Mouse (Mus musculus) heart, postnatal 0 days (tissue): ENCODE data around the gene Afm. TPM values are rescaled to one million over a fixed set of nuclear protein-coding genes. Genes with fewer than 3 reads are reported as not detected.
A peak's percentile ranks its signal among the peaks of the same experiment; 100 is the strongest.

Experiments
- ATAC-seq: fragments of 200-750 bp; cut with Nextera tagmentation; 2 replicates; pipeline ENCODE4 v1.8.0; 2017; ENCODE audit warnings: low read depth, moderate number of reproducible peaks, moderate library complexity; ENCODE audit not compliant: insufficient read depth
- DNase-seq: peaks from one replicate; pipeline ENCODE4 v3.0.0-alpha.2; 2016; ENCODE audit warnings: low spot score
- H3K27ac ChIP-seq: fragments of 300-500 bp; sonication (generic); 2 replicates; pipeline ENCODE4 v1.5.1; 2014; ENCODE audit warnings: low read depth, mild to moderate bottlenecking
- H3K27me3 ChIP-seq: fragments of 300-500 bp; sonication (generic); 2 replicates; pipeline ENCODE4 v1.6.1; 2014; ENCODE audit warnings: low read length, mixed read lengths; ENCODE audit not compliant: control insufficient read depth, insufficient read depth
- H3K36me3 ChIP-seq: fragments of 300-500 bp; sonication (generic); replicated peaks from 2 replicates; pipeline ENCODE4 v1.6.1; 2014; ENCODE audit warnings: low read length, mixed read lengths; ENCODE audit not compliant: control insufficient read depth, insufficient read depth
- H3K4me1 ChIP-seq: fragments of 300-500 bp; sonication (generic); 2 replicates; pipeline ENCODE4 v1.6.1; 2014; ENCODE audit warnings: antibody characterized with exemption; ENCODE audit not compliant: control insufficient read depth, insufficient read depth
- H3K4me2 ChIP-seq: fragments of 300-500 bp; sonication (generic); 2 replicates; pipeline ENCODE4 v1.6.1; 2014; ENCODE audit warnings: low read depth, mild to moderate bottlenecking, low read length, moderate library complexity
- H3K4me3 ChIP-seq: fragments of 300-500 bp; sonication (generic); 2 replicates; pipeline ENCODE4 v1.5.1; 2014; ENCODE audit warnings: low read depth, low read length
- H3K9ac ChIP-seq: fragments of 300-500 bp; sonication (generic); replicated peaks from 2 replicates; pipeline ENCODE4 v1.6.1; 2014; ENCODE audit warnings: low read depth, low read length, mixed read lengths
- H3K9me3 ChIP-seq: fragments of 300-500 bp; sonication (generic); replicated peaks from 2 replicates; pipeline ENCODE4 v1.6.1; 2016; ENCODE audit warnings: low read length; ENCODE audit not compliant: control insufficient read depth
- CTCF ChIP-seq: IDR thresholded peaks from 2 replicates; pipeline ENCODE4 v1.5.1; 2016; ENCODE audit warnings: antibody characterized with exemption, control low read depth, low read depth
- EP300 ChIP-seq: IDR thresholded peaks from 2 replicates; pipeline ENCODE4 v1.6.1; 2016; ENCODE audit warnings: antibody characterized with exemption, low read depth
- WGBS: fragments of 180-500 bp; shearing (Covaris S2); extraction: QIAGEN DNeasy Blood & Tissue Kit; methylation state at CpG from one replicate; pipeline ENCODE4 v1.1.7; 2014; 5-methylcytosine and 5-hydroxymethylcytosine counted together
- polyA plus RNA-seq: library from polyadenylated mRNA; unstranded; fragments of >200 nt; fragmentation: Nextera tagmentation; extraction: Ambion mirVana; gene quantifications from 2 replicates; pipeline ENCODE4 v1.2.1, GENCODE M21; 2015
- total RNA-seq: library from RNA; depleted of rRNA; stranded (reverse); fragments of >200 nt; gene quantifications from 2 replicates; pipeline ENCODE4 v1.2.3, GENCODE M21; 2014; ENCODE audit warnings: low replicate concordance

Gene Afm
- total and polyA plus RNA-seq, 2 experiments from 2014 or later = not detected

DNA sequence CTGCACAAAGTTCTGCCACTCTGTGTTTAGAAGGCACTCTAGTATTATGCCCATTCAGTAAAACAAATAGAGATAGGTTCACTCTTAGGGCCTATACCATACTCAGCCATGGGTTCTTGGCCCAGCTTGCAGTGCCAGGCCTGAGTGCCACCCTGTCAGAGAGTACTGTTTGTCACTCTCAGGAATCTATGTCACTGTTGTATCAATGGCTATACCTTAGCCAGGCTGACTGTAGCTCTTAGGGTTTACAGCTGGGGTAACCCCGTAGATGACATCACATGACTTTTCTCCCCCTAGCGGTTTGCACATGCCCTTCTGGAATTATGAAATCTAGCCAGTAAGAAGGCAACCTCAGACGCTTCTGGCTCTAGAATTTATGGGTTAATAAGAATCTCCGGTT lies 24.4 kb upstream of the Afm start:
- WGBS = 89% methylated on average over 4 of the region's 4 CpGs
- ATAC-seq (no peak), DNase-seq (no peak)
- H3K27ac ChIP-seq = no peak overlapping the region
- no peak overlapping the region for H3K4me3 ChIP-seq
- no peak for TF ChIP-seq CTCF
- TF ChIP-seq EP300 = no peak
- H3K9me3 ChIP-seq = no peaks in the 10 kb centered on the region
- no peak overlapping the region for H3K9ac ChIP-seq
- H3K4me2 ChIP-seq = no peak overlapping the region
- no peaks in the 10 kb centered on the region for H3K27me3 ChIP-seq
- no peaks in the 10 kb centered on the region for H3K4me1 ChIP-seq
- no peaks in the 10 kb centered on the region for H3K36me3 ChIP-seq

DNA sequence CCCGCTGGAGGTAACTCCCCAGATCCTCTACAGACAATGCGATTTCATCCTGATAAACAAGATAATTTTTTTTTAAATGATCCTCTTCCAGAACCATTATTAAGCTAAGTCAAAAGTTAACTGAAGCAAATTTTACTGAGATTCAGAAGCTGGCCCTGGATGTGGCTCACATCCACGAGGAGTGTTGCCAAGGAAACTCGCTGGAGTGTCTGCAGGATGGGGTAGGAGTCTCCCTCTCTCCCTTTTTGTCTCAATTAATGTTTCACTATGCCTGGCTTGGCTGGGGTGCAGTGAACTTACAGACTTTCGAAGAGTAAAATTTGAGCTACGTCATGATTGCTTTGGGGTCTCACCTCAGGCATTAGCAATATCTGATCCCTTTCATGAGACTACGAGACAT lies 19.2 kb upstream of the Afm start:
- ATAC-seq = no peak
- H3K27ac ChIP-seq = no peak overlapping the region
- no peak overlapping the region for H3K4me3 ChIP-seq
- H3K4me2 ChIP-seq = no peak overlapping the region
- TF ChIP-seq CTCF (no peak), EP300 (no peak)
- no peaks in the 10 kb centered on the region for H3K9me3 ChIP-seq
- no peak for DNase-seq
- no peaks in the 10 kb centered on the region for H3K4me1 ChIP-seq
- no peak overlapping the region for H3K9ac ChIP-seq
- no peaks in the 10 kb centered on the region for H3K36me3 ChIP-seq
- WGBS = 83% methylated on average over 7 of the region's 7 CpGs
- no peaks in the 10 kb centered on the region for H3K27me3 ChIP-seq

DNA sequence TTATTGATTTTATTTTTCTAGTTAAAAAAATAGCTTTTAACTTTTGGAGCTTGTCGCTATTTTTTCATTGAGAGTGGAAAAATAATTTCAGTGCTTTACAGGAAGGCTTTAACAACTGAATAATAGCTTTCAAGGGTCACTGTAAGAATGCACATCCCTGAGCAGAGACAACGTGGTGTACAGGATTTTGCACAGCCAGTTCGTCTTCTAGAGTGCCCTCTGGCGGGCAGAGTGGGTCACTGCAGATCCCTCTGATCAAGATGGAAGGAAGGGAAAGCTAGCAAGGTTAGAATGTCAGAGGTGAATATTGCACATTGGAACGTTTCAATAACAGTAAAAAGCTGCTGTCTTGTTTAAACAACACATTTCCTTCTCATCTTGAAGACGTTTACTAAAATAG lies 18.0 kb upstream of the Afm start:
- ATAC-seq = no peak
- Histone ChIP-seq H3K4me3 (no peak overlapping the region), H3K4me2 (no peak overlapping the region), H3K27me3 (no peaks in the 10 kb centered on the region), H3K9ac (no peak overlapping the region), H3K4me1 (no peaks in the 10 kb centered on the region), H3K36me3 (no peaks in the 10 kb centered on the region), H3K9me3 (no peaks in the 10 kb centered on the region), H3K27ac (no peak overlapping the region)
- peak; percentile 35 for DNase-seq
- TF ChIP-seq EP300 (no peak), CTCF (peak; percentile 91)
- 3% methylated on average over 6 of the region's 6 CpGs for WGBS

DNA sequence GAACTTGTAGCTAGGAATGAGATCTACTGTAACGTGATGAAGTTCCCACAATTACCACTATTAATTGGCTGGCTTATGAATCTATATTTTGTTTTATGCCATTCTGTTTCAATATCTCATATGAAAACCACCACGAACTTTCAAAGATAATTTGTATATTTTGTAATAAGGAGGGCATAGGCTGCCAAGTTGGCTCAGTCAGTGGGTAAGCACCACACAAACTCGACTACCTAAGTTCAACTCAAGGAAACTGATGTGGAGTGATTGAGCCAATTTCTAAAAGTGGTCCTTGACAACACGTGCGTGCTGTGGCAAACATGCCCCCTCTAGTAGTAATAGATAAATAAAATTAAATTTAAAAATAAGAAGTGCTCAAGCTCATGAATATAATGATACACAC lies 17.0 kb upstream of the Afm start:
- ATAC-seq = no peak
- H3K36me3 ChIP-seq = no peaks in the 10 kb centered on the region
- no peak overlapping the region for H3K4me3 ChIP-seq
- WGBS = 79% methylated on average over 5 of the region's 5 CpGs
- TF ChIP-seq EP300 (no peak), CTCF (no peak)
- no peak overlapping the region for H3K27ac ChIP-seq
- no peak for DNase-seq
- H3K4me2 ChIP-seq = no peak overlapping the region
- H3K27me3 ChIP-seq = no peaks in the 10 kb centered on the region
- no peaks in the 10 kb centered on the region for H3K9me3 ChIP-seq
- no peaks in the 10 kb centered on the region for H3K4me1 ChIP-seq
- H3K9ac ChIP-seq = no peak overlapping the region

DNA sequence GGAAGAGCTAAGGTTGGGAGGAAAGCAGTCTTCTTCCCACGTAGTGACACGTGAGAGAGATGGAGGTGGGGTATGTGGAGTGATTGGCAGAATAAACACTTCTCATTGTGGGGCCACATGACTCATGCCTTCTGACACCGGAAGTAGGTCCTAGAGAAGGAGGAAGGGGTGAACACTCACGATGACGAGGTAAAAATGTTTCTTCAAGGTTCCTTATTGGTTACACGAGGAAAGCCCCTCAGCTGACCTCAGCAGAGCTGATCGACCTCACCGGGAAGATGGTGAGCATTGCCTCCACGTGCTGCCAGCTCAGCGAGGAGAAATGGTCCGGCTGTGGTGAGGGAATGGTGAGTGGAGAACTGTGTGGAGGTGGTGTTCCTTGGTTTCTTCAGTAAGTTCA lies 14.0 kb upstream of the Afm start:
- Histone ChIP-seq H3K9me3 (no peaks in the 10 kb centered on the region), H3K27me3 (no peaks in the 10 kb centered on the region), H3K4me2 (no peak overlapping the region), H3K4me3 (no peak overlapping the region), H3K9ac (no peak overlapping the region), H3K27ac (no peak overlapping the region), H3K36me3 (no peaks in the 10 kb centered on the region), H3K4me1 (no peaks in the 10 kb centered on the region)
- no peak for DNase-seq
- TF ChIP-seq CTCF = no peak
- no peak for TF ChIP-seq EP300
- WGBS = 69% methylated on average over 11 of the region's 11 CpGs
- ATAC-seq = no peak

DNA sequence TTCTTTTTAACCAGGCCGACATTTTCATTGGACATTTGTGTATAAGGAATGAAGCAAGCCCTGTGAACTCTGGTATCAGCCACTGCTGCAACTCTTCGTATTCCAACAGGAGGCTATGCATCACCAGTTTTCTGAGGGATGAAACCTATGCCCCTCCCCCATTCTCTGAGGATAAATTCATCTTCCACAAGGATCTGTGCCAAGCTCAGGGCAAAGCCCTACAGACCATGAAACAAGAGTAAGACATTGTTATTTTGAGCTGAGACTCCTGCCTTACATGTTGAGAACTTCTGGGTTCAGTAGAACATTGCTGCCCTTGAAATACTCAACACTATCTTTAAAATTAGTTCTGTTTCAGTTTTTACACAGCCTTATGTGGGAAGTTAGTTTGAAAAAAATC lies 12.2 kb upstream of the Afm start:
- H3K4me1 ChIP-seq = no peaks in the 10 kb centered on the region
- H3K4me2 ChIP-seq = no peak overlapping the region

More for the DNA sequence above, 12.2 kb upstream of the Afm start:
- DNase-seq (no peak), ATAC-seq (no peak)
- H3K27ac ChIP-seq = no peak overlapping the region
- no peak overlapping the region for H3K9ac ChIP-seq
- no peaks in the 10 kb centered on the region for H3K9me3 ChIP-seq
- H3K4me3 ChIP-seq = no peak overlapping the region
- TF ChIP-seq EP300 = no peak
- TF ChIP-seq CTCF = no peak
- 67% methylated on average over 2 of the region's 2 CpGs for WGBS
- H3K27me3 ChIP-seq = no peaks in the 10 kb centered on the region
- no peaks in the 10 kb centered on the region for H3K36me3 ChIP-seq
